Mouse (Mus musculus): ENCODE data around the gene Cask.

DNA sequence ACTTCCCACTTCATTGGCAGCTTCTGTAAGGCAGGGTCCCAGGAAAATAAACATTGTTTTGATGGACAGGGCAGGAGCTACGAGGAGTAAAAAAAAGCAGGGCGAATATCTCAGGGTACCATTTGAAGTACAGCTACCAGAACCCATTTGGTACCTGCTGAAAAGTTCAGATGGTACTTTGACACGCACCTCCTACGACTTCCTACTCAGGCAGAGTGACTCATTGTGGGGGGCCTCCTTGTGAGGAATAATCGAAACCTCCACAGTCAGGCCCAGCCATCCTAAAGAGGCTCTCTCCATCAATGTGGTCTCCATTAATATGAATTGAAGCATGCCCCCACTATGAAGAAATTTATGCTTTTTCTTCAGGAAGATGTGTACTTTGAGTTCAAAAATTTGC lies 228.5 kb downstream of the Cask start:
- TF ChIP-seq CTCF (IDR thresholded peaks at IDR 0.05; ENCODE audit: borderline replicate concordance, control insufficient read depth, extremely low read depth, insufficient read depth, low read length, poor library complexity), result no peak
- no peak for TF ChIP-seq POLR2A (IDR thresholded peaks at IDR 0.05; ENCODE audit: control insufficient read depth, extremely low read depth, insufficient read depth, low read length, poor library complexity)
